Mouse (Mus musculus) 3T3-L1 (cell line): ENCODE measurements around the gene Htra3.
A peak's percentile ranks its signal among the peaks of the same experiment; 100 is the strongest.

ENCODE experiments used
- DNase-seq: peaks from one replicate; pipeline ENCODE4 v3.0.0-alpha.2; 2015; ENCODE audit warnings: low read depth, low spot score

Gene Htra3

GRCm38 (mm10) chr5:35679256-35680155 lies at the start of gene Htra3:
Gene Htra3, minus strand, starts transcription at chr5:35679782.
- no peak for DNase-seq

DNA sequence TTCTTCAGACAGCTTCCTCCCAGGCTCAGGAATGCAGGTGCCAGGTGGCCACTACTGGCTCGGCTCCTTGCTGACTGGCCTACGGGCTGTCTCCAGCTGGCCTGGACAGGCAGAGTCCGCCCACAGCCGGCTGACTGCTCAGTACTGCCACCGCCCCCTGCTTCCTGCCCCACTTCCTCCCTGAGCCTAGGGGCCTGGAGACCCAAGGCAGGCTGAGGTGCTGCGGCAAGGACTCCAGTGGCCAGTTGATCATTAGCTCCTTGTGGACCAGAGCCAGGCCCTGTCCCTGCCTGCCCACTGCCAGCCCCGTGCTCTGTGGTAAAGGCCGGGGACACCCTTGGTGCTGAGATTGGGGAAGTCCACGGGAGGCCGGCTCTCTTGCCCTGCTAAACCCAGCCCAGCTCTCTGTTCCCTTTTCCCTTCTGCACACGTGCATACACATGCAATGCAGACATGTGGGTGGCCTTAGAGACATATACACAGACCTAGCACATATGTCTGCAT lies 49.4 kb upstream of the Htra3 start:
- DNase-seq, result no peak

- no peak for DNase-seq
These were observed 48.9 kb upstream of the Htra3 start for GRCm38 (mm10) chr5:35728344-35728956.

GRCm38 (mm10) chr5:35727447-35727846 lies 47.9 kb upstream of the Htra3 start:
- DNase-seq, result no peak

- no peak for DNase-seq
These were observed 46.3 kb upstream of the Htra3 start for GRCm38 (mm10) chr5:35725840-35726239.

GRCm38 (mm10) chr5:35723900-35724299 lies 44.3 kb upstream of the Htra3 start:
- no peak for DNase-seq

GRCm38 (mm10) chr5:35722654-35723053 lies 43.1 kb upstream of the Htra3 start:
- peak; percentile 85 for DNase-seq

- DNase-seq, result no peak
These were observed 42.4 kb upstream of the Htra3 start for GRCm38 (mm10) chr5:35721933-35722332.

DNA sequence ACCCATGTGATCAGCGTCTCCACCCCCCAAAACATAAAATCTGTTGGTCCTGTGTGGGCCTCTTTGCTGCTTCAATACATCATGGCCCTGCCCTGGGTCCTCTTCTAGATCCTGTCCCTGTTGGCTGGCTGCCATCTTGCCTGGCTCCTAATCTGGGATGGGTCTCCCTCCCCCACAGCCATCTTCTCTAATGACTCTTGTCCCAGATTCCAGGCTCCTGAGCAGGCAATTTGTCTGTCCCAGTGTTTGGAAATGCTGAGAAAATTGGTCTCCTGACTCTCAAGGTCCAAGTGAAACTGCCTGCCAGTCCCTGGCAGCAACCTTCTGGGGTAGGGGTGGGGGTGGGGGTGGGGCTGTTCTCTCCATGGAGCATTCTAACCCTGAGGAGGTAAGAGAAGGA lies 40.3 kb upstream of the Htra3 start:
- DNase-seq, result peak; percentile 44

DNA sequence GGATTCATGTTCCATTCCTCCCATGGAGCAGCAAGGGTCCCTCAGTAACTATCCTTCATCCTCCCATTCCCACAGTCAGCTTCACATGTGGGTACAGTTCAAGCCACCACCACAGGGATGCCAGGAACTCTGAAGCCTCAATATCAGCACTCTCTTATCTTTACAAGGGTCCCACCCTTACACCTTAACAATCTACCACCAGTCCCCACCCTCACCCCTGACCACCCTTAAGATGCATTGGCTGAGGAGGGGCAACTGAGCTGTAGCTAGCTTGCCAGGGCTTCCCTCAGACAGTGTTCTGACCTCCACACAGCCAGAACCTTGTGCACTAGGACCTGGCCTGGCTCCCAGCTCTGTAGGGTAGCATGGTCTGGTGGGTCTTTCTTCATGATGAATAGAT lies 39.8 kb upstream of the Htra3 start:
- DNase-seq, result no peak

DNA sequence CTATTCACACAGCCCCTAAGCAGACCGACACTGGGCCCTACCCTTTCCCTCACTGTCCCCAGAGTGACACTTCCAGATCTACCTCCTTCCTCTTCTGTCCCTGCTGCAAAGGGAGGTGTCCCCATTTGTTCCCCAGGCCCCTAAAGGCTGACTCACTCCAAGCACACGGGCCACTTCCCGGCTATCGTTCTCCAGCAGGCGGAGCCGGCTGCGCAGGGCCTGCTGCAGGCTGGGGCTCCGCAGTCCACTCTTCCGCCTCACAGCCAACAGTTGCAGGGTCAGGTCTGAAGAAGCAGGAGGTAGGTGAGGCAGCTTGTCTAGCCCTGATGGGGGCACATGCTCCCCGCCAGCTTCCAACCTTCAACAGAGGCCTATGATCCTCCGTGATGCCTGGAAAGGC lies 39.2 kb upstream of the Htra3 start:
- no peak for DNase-seq

- peak; percentile 98 for DNase-seq
These were observed 38.4 kb upstream of the Htra3 start for GRCm38 (mm10) chr5:35717946-35718345.

DNA sequence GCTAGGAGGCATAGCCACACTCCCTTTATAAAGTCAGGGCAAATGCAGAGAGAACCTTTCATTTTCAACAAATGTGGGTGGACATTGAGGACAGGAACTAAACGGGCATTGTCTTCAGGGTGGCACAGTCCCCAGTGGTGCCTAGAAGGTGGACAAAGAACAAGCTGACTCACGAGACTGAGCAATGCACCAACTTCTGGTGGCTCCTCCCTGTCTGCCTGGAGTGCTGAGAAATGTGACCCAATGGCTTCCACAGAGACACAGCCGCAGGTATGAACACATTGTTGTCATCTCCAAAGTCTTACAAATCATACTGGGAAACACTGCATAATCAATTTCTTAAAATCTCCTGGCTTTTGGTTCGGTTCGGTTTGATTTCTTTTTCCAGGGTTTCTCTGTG lies 37.9 kb upstream of the Htra3 start:
- peak; percentile 54 for DNase-seq

DNA sequence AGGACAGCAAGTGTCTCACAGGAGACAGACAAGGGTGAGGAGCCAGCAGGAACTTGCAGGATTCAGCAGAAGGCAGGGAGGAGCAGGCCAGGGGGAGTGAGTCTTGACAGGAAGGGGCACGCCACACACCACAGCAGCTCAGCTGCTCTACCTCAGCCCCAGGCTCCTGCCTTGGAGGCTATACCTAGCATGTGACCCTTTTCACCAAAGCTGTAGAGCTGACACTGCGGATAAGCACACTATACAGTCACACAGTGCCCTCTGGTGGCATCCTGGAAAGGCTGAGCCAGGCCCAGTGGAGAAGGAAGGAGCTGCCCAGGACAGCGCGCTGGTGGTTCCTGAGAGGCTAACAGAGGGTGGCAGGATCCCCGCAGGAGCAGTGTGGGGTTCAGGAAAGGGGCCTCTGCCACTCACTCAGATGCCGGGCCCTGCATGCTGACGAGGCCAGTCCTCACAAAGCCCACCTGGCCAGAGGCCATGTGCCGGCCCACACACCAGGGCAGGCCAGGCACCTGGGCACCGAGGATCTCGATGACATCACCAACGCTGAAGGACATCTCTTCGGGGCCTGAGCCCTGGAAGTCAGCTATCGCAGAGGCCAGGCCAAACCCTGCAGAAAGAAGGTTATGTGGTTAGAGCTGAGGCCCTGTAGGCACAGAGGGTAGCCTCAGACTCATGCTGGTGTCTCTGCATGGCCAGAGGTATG lies 34.2 kb upstream of the Htra3 start:
- DNase-seq, result peak; percentile 98

GRCm38 (mm10) chr5:35712517-35712916 lies 32.9 kb upstream of the Htra3 start:
- DNase-seq, result no peak

- DNase-seq, result peak; percentile 83
These were observed 31.3 kb upstream of the Htra3 start for GRCm38 (mm10) chr5:35710931-35711330.

DNA sequence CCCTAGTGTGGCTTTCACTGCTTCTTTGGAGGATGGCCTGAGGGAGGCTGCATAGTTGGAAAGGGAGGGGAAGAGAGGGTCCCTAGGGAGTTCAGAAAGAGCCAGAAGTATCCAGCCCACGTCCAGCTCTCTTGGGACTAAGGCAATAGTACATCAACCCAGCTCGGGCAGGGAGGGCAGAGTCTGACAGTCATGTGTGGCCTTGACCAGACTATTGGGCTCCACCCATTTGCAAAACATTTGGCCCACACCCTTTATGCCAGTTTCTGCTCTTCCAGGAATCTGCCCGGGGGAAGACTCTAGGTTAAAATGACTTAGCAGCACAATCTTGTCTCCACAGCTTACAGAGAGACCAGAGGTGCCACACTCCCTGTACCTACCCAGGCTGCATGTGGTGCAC lies 30.9 kb upstream of the Htra3 start:
- peak; percentile 95 for DNase-seq

DNA sequence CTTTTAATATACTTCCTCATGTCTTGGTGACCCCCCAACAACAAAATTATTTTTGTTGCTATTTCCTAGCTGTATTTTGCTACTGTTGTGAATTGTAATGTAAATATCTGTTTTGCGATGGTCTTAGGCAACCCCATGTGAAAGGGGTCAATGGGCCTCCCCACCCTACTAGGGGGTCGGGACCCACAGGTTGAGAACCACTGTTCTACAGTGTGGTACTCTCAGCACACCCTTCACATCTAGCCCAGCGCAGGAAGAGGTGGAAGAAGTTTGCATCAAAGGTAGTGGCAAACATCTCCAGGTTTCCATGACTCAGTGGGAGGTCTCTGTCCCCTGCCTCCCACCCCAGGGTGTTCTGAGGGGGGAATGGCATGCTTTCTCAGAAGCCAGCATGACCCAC lies 25.8 kb upstream of the Htra3 start:
- DNase-seq, result no peak

DNA sequence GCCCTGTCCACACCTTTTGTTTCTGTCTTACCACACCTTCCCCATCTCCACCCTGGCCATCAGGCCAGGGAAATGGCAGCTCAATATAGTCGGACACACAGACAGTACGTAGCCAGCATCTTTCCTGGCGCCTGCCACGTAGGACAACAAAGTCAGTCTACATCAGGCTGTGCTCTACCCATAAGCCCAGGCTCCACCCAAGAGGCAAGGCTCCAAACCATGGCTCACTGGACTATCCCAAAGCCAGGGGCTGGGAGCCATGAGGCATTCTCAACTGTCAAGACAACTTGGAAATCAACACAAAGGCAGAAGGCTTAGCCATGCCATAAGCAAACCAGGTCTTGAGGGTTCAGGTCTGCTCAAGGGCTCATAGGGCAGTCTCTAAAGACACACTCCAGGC lies 24.2 kb upstream of the Htra3 start:
- DNase-seq, result no peak

GRCm38 (mm10) chr5:35703183-35703582 lies 23.6 kb upstream of the Htra3 start:
- no peak for DNase-seq

DNA sequence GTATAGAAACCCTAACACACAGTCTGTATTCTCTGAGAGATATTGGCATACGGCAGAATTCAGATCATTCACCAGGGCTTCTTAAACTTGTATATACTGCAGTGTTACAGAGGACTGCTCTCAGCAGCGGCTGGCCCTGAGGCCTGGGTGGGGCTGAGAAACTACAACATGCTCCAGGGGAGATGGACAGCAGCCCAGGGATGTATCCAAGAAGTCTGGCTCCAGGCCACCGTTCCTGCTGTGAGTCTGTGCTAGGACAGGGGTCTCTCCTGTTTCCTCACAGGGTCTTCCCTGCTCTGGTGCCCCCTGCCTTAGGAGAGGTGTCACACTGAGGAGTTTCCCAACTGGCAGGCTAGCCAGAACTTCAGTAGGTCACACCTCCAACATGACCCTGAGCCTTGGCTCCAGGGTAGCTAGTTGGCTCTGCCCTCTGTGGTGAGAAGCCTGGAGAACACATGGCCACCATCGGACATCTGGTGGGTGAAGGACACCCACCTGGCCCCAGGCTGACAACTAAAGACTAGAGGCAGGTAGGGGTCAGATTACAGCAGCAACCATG lies 23.1 kb upstream of the Htra3 start:
- DNase-seq, result peak; percentile 52

DNA sequence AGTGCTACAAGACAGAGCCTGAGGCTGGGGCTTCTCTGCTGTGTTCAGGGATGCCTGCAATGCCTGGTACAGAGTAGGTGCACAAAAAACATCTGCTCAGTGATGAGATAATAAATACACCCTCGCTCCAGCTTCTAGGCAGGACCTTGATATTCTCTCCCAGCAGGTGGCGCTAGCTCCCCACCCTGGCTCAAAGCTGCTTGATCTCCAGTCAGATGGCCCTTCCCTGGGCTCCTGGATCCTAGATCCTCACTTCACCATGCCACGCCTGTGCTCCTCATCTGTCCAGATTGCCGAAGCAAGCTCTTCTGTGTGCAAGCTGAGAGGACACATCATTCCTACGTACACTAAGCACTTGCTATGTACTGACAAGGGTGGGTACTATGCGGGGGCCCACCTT lies 21.5 kb upstream of the Htra3 start:
- peak; percentile 94 for DNase-seq
